Mouse (Mus musculus) kidney, postnatal 14 days (tissue): ENCODE data around the gene Nabp2.

ENCODE experiments used
- DNase-seq: peaks from one replicate; pipeline ENCODE4 v3.0.0; 2022; ENCODE audit warnings: mixed read lengths

Nabp2 gene

GRCm38 (mm10) chr10:128425260-128425659 is 14.0 kb upstream of the Nabp2 start:
- DNase-seq, result no peak

- DNase-seq, result no peak
These were observed 13.3 kb upstream of the Nabp2 start for GRCm38 (mm10) chr10:128424604-128425003.

GRCm38 (mm10) chr10:128422426-128422825 is 11.1 kb upstream of the Nabp2 start:
- DNase-seq, result no peak

- no peak for DNase-seq
These were observed 3.6 kb upstream of the Nabp2 start for GRCm38 (mm10) chr10:128414848-128415247.

GRCm38 (mm10) chr10:128413076-128413475 is 1.8 kb upstream of the Nabp2 start:
- no peak for DNase-seq

GRCm38 (mm10) chr10:128412558-128412957 is 1.3 kb upstream of the Nabp2 start:
- no peak for DNase-seq

- peak; percentile 60 for DNase-seq
These were observed 726 bp upstream of the Nabp2 start for GRCm38 (mm10) chr10:128412055-128412381.

- peak; percentile 36 for DNase-seq
These were observed 789 bp downstream of the Nabp2 start for GRCm38 (mm10) chr10:128410560-128410845.

- peak; percentile 98 for DNase-seq
These were observed 1.4 kb downstream of the Nabp2 start for GRCm38 (mm10) chr10:128409692-128410559.

GRCm38 (mm10) chr10:128408591-128409535 is 2.4 kb downstream of the Nabp2 start:
- DNase-seq, result peak; percentile 40

GRCm38 (mm10) chr10:128403931-128404330 is 7.4 kb downstream of the Nabp2 start:
- DNase-seq, result no peak

- no peak for DNase-seq
These were observed 9.7 kb downstream of the Nabp2 start for GRCm38 (mm10) chr10:128401638-128402037.

GRCm38 (mm10) chr10:128401056-128401455 is 10.2 kb downstream of the Nabp2 start, which contains the start of gene Slc39a5:
Gene Slc39a5 (minus strand): TSS chr10:128401229.
- DNase-seq, result peak; percentile 65

- peak; percentile 84 for DNase-seq
These were observed 11.0 kb downstream of the Nabp2 start for GRCm38 (mm10) chr10:128400338-128400737.

GRCm38 (mm10) chr10:128397466-128397865 is 13.8 kb downstream of the Nabp2 start:
- DNase-seq, result no peak

GRCm38 (mm10) chr10:128396716-128397264 is 14.5 kb downstream of the Nabp2 start:
- peak; percentile 62 for DNase-seq

- no peak for DNase-seq
These were observed 15.1 kb downstream of the Nabp2 start for GRCm38 (mm10) chr10:128396017-128396673.

- no peak for DNase-seq
These were observed 19.4 kb downstream of the Nabp2 start for GRCm38 (mm10) chr10:128391850-128392249.

- no peak for DNase-seq
These were observed 20.9 kb downstream of the Nabp2 start for GRCm38 (mm10) chr10:128390366-128390765.

- no peak for DNase-seq
These were observed 21.7 kb downstream of the Nabp2 start for GRCm38 (mm10) chr10:128389570-128389969.

GRCm38 (mm10) chr10:128388941-128389340 is 22.4 kb downstream of the Nabp2 start:
- no peak for DNase-seq

GRCm38 (mm10) chr10:128385902-128386301 is 25.4 kb downstream of the Nabp2 start:
- DNase-seq, result no peak

- DNase-seq, result no peak
These were observed 28.8 kb downstream of the Nabp2 start for GRCm38 (mm10) chr10:128382482-128382881.
